Comparison of ENCODE assay signal across 14 mouse cellular contexts in the genomic region with DNA sequence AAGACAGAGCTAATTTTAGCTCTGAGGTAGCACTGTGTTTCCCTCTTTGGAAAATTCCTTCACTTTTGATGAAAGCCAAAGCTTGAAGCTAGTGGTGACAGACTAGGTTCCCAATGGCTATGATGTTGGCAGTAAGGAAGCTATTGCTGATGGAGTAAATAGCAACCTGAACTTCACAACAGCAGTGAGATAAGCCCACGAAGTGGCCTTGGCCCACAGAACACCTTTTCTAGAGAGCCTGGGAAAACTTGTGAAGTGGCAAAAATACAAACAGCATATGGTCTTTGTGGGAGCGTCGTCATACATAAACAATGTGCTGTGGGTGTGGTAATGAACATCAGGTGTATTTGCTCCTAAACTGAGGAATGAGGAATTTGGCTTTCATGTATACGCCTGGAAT.
A peak's percentile ranks its signal among the peaks of the same experiment; 100 is the strongest.
DNase-seq lines count a peak whose midpoint lies in the region; ATAC-seq and TF ChIP-seq lines count a peak whose summit lies in the region.
"Had no signal": no experiment of that assay in that cellular context is flagged by ENCODE, and none has a peak within 500 bp of the region (broad histone marks: within the 10 kb centered on the region; RNA-seq: fewer than 3 reads in every experiment).

No protein-coding gene starts in this region.

- H3K9me3 ChIP-seq in heart, embryonic 15.5 days (replicated peaks) = no peaks in the 10 kb centered on the region
- H3K9me3 ChIP-seq in embryonic facial prominence, embryonic 14.5 days (ENCODE audit: control insufficient read depth, low read length) = no peaks in the 10 kb centered on the region
- no peaks in the 10 kb centered on the region for H3K9me3 ChIP-seq in lung, postnatal 0 days (ENCODE audit: low read length)
- H3K9me3 ChIP-seq: midbrain, embryonic 13.5 days had no signal

- peak; percentile 99 for TF ChIP-seq EP300 in lung, postnatal 0 days (IDR thresholded peaks at IDR 0.05)

- no peak overlapping the region for H3K4me3 ChIP-seq in heart, embryonic 15.5 days
- no peak overlapping the region for H3K4me3 ChIP-seq in embryonic facial prominence, embryonic 14.5 days (ENCODE audit: low read depth, low read length)
- no peak overlapping the region for H3K4me3 ChIP-seq in lung, postnatal 0 days (ENCODE audit: low read depth, low read length)
- H3K4me3 ChIP-seq: gastrocnemius, adult 2 months; midbrain, embryonic 13.5 days had no signal

- WGBS in heart, embryonic 15.5 days = 40% methylated on average over 4 of the region's 4 CpGs
- 25% methylated on average over 4 of the region's 4 CpGs for WGBS in embryonic facial prominence, embryonic 14.5 days
- 46% methylated on average over 4 of the region's 4 CpGs for WGBS in lung, postnatal 0 days

- peaks cover 10% of the 10 kb centered on the region for H3K4me1 ChIP-seq in heart, embryonic 15.5 days (replicated peaks)
- H3K4me1 ChIP-seq in embryonic facial prominence, embryonic 14.5 days (ENCODE audit: control insufficient read depth, insufficient read depth, low read length) = peaks cover 5% of the 10 kb centered on the region; the same call in 1 of the 2 replicates
- H3K4me1 ChIP-seq in lung, postnatal 0 days (ENCODE audit: insufficient read depth, low read depth, low read length) = no peaks in the 10 kb centered on the region
- H3K4me1 ChIP-seq: midbrain, embryonic 13.5 days had no signal

- DNase-seq in heart, postnatal 36 days = no peak
- DNase-seq in embryonic facial prominence, embryonic 14.5 days (ENCODE audit: low spot score) = peak; percentile 5
- peak; percentile 53 for DNase-seq in fibroblast of lung, adult 2 months (ENCODE audit: low read depth)
- peak; percentile 78 for DNase-seq in lung, postnatal 0 days (ENCODE audit: low spot score)
- DNase-seq in ovary, postnatal 36 days (ENCODE audit: low spot score) = no peak
- DNase-seq: cerebellum, adult 11 months; gastrocnemius, adult 2 months; kidney, postnatal 10 days; liver; thymus, postnatal 36 days had no signal

- intact Hi-C loops in heart, postnatal 36 days (cut with DNase I) = no loop called here

- no peaks in the 10 kb centered on the region for H3K27me3 ChIP-seq in heart, embryonic 15.5 days
- no peaks in the 10 kb centered on the region for H3K27me3 ChIP-seq in embryonic facial prominence, embryonic 14.5 days (replicated peaks; ENCODE audit: control insufficient read depth, insufficient read depth, low read length)
- H3K27me3 ChIP-seq in lung, postnatal 0 days (replicated peaks; ENCODE audit: insufficient read depth, low read length) = no peaks in the 10 kb centered on the region
- H3K27me3 ChIP-seq: midbrain, embryonic 13.5 days had no signal

- H3K4me2 ChIP-seq in heart, embryonic 15.5 days = no peak overlapping the region
- no peak overlapping the region for H3K4me2 ChIP-seq in embryonic facial prominence, embryonic 14.5 days (ENCODE audit: low read depth, low read length)
- H3K4me2 ChIP-seq in lung, postnatal 0 days (replicated peaks; ENCODE audit: low read depth, low read length) = no peak overlapping the region
- H3K4me2 ChIP-seq: midbrain, embryonic 13.5 days had no signal

- TF ChIP-seq CTCF in lung, postnatal 0 days (IDR thresholded peaks at IDR 0.05) = no peak

- peak overlapping the region; percentile 80 for H3K27ac ChIP-seq in heart, embryonic 15.5 days
- peak overlapping the region; percentile 52; the same call in 1 of the 2 replicates for H3K27ac ChIP-seq in embryonic facial prominence, embryonic 14.5 days (replicated peaks; ENCODE audit: low read depth, low read length)
- 0 out of 2 replicates have a peak overlapping the region, but pooled peaks have one; percentile 4 for H3K27ac ChIP-seq in lung, postnatal 0 days (ENCODE audit: low read length)
- H3K27ac ChIP-seq: gastrocnemius, adult 2 months; macrophage; midbrain, embryonic 13.5 days had no signal

- peak; percentile 64 for ATAC-seq in heart, embryonic 15.5 days (replicated peaks; ENCODE audit: insufficient number of reproducible peaks, insufficient read depth, low FRiP score, low read depth)
- ATAC-seq in embryonic facial prominence, embryonic 14.5 days (ENCODE audit: low read depth) = no peak
- peak; percentile 89 for ATAC-seq in lung, postnatal 0 days
- ATAC-seq in erythroblast, adult 5-6 weeks (replicated peaks; ENCODE audit: low FRiP score, poor library complexity, severe bottlenecking) = no peak
- ATAC-seq: midbrain, embryonic 13.5 days had no signal

- no peaks in the 10 kb centered on the region for H3K36me3 ChIP-seq in heart, embryonic 15.5 days
- no peaks in the 10 kb centered on the region for H3K36me3 ChIP-seq in embryonic facial prominence, embryonic 14.5 days (ENCODE audit: control insufficient read depth, insufficient read depth, low read length)
- H3K36me3 ChIP-seq in lung, postnatal 0 days (ENCODE audit: insufficient read depth, low read length) = no peaks in the 10 kb centered on the region
- H3K36me3 ChIP-seq: midbrain, embryonic 13.5 days had no signal

- no peak overlapping the region for H3K9ac ChIP-seq in heart, embryonic 15.5 days
- H3K9ac ChIP-seq in embryonic facial prominence, embryonic 14.5 days (ENCODE audit: low read depth, low read length) = no peak overlapping the region
- no peak overlapping the region for H3K9ac ChIP-seq in lung, postnatal 0 days (replicated peaks; ENCODE audit: low read depth)
- H3K9ac ChIP-seq: midbrain, embryonic 13.5 days had no signal

Comparison
In these comparisons a context has a peak if more than half of its experiments do, and no peak if none do; other contexts are left out.
1. ATAC-seq: peak in heart, embryonic 15.5 days (single experiment) and lung, postnatal 0 days (single experiment); none in embryonic facial prominence, embryonic 14.5 days (single experiment) and erythroblast, adult 5-6 weeks (single experiment).
2. H3K27ac ChIP-seq: peak in every context shown above with its lines; median percentile 80 in heart, embryonic 15.5 days; 52 in embryonic facial prominence, embryonic 14.5 days; 4 in lung, postnatal 0 days.
3. DNase-seq: peak in embryonic facial prominence, embryonic 14.5 days (single experiment), fibroblast of lung, adult 2 months (single experiment) and lung, postnatal 0 days (single experiment); none in heart, postnatal 36 days (0 of 2) and ovary, postnatal 36 days (single experiment).